Mouse (Mus musculus) thymus, postnatal 0 days (tissue): Measurements from ENCODE around the gene 4930556J24Rik. TPM values are rescaled to one million over a fixed set of nuclear protein-coding genes. Genes with fewer than 3 reads are reported as not detected.
"Not testable (repeated sequence)": the region's sequence is repeated elsewhere in the genome, so short reads cannot be mapped to it uniquely, and the experiment has no call there.

Source experiments
- DNase-seq: peaks from one replicate; pipeline ENCODE4 v3.0.0-alpha.2; 2015; ENCODE audit warnings: low spot score
- polyA plus RNA-seq: library from polyadenylated mRNA; unstranded; fragments of >200 nt; fragmentation: Nextera tagmentation; extraction: Ambion mirVana; gene quantifications from 2 replicates; pipeline ENCODE4 v1.2.1, GENCODE M21; 2015

The 4930556J24Rik gene
- polyA plus RNA-seq, 1 experiment from 2014 or later = not detected

DNA sequence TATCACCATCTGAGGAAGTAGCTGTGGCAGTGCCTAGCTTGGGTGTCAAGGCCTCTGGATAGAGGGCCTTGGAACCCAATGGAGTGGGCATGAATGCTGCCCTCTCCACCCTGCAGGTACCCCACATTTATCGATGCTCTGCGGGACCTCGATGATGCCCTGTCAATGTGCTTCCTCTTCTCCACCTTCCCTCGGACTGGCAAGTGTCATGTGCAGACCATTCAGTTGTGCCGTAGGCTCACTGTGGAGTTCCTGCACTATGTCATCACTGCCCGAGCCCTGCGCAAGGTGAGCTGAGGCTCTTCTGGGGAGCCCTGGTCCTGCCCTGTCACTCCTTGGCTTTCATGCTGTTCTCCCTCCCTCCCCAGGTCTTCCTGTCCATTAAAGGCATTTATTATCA, 3.5 kb downstream of the 4930556J24Rik start:
- DNase-seq = no peak

DNA sequence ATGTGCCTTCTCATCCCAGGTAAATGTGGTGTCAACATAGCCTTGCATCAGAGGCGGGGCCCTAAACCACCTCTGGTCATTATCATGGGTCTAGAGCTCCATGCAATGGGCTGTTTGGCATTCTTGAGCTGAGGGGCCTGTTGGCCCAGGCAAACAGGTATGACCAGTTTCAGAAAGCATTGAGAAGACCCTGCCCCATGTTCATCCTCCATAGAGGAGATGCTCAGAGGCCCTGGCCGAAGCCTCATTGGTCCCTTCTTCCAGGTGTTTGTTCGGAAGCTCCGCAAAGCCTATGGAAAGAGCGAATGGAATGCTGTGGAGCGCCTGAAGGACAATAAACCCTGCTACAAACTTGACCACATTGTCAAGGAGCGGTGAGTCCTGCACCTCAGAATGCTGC, 6.2 kb downstream of the 4930556J24Rik start:
- no peak for DNase-seq

DNA sequence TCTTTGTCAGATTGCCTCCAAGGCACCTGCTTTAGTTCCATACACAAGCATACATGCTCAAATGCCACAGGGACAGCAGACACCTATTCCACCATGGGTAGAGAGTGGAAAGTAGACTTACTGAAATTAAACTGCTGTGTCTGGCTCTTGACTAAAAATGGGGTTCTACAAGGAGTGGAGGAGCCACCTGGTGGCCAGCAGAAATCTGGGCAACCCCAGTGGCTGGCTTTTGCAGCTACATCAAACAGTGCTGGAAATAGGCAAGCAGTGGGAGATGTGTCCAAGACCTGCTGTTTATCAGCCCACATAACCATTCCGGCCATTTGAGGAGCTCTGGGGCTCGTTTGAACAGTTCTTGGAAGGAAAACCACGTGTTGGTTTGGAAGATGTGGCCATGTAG, 6.7 kb downstream of the 4930556J24Rik start:
- DNase-seq = no peak

DNA sequence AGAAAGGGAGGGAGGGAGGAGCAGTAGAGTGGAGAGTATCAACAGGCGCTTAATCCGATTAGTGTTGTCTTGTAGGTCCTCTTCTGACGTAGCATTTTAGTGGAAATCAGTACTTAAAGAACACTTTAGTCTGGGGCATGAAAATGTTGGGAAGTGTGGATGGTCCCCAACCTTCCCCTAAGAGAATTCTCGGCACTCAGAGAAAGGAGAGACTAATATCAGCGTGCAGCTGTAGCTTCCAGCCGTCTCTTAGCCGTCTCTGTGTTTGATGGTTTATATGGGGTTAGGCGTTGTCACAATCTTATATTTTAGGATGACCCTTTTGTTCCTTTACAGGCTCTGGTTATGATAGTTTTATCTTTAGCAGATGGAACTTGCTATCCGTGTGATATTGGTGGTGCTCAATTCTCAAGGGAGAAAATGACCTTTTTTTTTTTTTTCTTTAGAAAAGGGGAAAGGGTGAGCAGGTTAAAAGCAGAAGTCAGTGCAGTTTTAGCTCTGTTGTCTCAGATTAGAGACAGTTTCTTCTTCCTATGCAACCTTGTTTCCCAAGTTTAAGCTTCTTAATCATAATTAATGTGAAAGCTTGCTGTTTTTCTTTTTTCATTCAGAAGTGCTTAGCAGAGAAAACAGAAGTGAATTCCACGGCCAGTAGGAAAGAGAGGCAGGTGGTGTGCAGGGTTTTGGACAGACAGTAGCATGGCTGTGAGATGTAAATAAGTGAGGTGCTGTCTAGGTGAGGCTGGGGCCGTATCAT, 12.0 kb downstream of the 4930556J24Rik start:
- no peak for DNase-seq

DNA sequence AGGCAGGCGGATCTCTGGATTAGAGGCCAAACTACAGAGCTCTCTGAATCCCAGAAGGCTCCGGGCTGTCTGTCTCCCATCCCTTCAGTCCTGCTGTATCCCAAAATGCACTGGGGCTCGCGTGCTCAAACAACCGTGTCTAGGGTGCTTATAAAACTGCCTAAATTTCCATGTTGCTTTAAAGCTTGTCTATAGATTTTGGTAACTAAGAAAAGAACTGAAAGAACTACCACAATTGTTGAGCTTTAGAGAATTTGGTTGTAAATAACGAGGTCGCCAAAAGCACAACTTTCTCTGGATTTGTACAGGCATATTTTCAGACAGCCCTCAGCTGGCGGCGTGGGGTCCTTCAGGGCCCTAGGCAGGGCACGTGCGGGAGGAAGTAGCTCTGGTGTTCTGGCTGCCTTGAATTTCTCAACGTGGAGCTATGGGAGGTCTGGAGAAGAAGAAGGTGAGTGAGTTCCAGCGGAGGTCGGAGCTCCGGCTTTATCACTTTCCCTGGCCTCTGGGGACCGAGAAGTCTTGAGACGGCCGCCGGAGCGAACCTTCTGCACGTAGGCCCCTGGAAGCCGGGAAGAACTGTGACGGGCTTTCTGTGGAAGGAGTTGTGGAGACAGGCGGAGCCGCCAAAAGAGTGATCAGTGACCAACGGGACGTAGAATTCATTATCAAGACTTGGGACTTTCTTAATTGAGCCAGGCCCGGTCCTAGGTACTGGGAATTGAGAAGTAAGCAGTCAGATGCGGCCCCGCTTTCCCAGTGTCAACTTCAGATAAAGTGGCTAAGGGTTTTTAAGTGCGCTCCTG, 12.8 kb downstream of the 4930556J24Rik start, which contains the start of gene Pes1:
Gene Pes1 (plus strand): TSS at position 366 of the 806 bp plus-strand sequence.
- peak; percentile 90 for DNase-seq

DNA sequence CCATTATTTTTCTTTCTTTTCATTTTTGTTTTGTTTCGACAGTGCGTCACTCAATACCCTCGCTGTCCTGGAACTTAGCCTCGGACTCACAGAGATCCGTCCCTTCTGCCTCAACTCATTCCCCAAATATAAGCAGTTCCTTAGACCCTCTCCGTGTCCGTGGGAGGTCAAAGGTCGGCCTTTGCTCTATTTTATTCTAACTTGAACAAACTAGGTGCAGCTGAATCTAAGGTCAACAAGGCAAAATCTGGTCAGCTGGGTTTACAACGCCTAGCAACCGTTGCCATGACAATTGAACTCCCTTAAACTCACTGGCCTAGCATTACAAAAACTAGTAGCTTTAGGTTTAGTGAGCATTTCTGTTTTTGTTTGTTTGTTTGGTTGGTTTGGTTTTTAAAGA, 13.4 kb downstream of the 4930556J24Rik start:
- DNase-seq = no peak

DNA sequence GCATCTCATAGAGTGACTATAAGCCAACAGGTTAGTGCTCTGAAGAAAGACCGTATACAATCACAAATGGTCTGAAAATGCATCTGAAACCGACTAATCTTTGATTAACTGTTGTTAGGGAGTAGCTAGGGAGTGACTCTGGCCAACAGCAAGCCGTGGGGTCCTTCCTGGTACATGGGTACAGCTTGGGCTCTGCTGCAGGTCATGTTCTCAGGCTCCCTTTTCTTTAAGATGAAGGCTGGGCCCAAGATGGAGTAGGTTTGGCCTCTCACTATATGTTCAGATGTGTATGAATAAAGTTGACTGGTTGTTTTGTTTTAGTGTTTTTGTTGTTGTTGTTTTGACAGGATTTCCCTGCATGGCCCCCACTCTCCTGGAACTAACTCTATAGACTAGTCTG, 14.8 kb downstream of the 4930556J24Rik start:
- no peak for DNase-seq

DNA sequence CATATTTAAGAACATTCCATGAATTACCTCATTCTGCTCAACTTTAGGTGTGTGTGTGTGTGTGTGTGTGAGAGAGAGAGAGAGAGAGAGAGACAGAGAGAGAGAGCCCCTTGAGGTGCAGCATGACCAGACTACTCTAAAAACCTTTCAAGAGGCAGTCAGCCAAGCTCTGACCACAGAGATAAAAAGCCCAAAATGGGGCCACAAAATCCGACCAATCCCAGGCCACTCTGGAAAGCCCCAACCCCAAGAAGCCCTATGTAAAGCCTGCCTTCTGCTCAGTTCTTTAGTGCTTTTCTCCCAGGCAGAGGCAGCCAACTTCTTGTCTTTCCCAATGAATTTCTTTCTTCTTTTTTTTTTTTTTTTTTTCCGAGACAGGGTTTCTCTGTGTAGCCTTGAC, 15.7 kb downstream of the 4930556J24Rik start:
- DNase-seq = no peak

DNA sequence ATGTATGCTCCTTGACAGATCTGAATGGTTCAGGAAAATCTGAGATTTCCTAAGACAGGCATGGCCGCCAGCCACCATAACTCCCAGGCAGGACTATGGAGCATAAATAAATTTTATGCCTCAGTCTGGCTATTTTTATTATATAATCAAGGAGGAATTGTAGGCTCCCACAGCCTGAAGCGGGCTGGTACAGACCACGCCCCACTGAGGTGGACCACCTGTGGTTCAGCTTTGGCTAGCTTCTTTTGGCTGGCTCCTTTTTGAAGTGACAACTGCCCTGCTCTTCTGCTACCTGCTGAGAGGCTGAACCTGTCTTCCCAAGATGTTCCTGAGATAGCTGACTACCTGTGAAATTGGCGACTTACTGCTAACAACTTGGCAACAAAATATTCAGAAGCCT, 21.2 kb downstream of the 4930556J24Rik start:
- not testable (repeated sequence) for DNase-seq

DNA sequence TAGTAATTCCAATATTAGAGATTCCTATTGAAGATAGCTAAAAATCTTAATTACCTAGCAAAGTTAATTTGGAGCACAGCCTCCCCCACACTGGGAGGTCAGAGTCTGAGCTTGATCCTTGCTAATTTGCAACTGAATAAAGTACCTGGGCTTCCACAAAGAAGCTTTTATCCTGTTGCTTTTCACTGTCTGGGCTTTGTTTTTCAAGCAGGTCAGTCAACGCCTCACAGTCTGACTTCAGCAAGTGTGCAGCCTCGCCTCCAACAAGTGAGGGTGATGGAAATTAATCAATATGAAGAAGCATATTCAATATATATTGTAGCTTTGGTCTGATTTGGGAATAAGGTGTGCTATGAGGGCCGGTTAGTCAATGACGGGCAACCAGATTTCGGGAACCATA, 21.7 kb downstream of the 4930556J24Rik start:
- not testable (repeated sequence) for DNase-seq

DNA sequence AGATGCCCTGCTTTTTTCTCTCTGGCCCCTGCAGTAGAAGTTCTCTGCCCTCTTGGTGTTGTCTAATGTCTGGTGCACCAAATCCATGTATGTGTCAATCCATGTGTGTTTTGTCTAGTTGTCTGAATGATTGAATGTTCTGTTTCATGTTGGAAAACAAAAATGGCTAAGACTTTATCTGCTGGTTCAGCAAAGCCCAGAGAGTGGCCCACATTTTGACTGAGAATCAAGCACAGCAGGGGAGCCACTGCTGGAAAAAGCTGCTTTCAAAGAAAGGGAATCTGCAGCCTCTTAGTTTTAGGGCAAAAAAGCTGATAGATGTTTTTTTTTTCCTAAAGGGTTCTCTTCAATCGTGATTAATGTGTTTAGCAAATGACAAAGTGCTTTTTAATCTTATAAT, 30.2 kb downstream of the 4930556J24Rik start:
- no peak for DNase-seq

DNA sequence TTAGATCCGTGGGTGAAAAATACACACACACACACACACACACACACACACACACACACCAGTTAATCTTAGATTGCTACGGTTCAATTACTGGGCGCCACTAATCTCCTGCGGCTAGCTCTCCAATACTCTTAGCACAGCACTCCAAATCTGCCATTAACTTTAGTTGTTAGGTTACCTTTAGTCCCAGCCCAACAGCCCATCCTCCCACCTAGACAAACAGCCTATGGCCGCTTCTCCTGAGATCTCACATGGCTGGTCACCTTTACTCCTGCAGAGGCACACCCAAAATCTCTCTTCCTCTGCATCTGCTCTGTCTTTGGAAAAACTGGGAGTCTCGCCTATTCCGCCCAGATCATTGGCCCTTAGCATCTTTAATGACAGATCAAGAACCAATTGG, 35.2 kb downstream of the 4930556J24Rik start:
- DNase-seq = no peak

DNA sequence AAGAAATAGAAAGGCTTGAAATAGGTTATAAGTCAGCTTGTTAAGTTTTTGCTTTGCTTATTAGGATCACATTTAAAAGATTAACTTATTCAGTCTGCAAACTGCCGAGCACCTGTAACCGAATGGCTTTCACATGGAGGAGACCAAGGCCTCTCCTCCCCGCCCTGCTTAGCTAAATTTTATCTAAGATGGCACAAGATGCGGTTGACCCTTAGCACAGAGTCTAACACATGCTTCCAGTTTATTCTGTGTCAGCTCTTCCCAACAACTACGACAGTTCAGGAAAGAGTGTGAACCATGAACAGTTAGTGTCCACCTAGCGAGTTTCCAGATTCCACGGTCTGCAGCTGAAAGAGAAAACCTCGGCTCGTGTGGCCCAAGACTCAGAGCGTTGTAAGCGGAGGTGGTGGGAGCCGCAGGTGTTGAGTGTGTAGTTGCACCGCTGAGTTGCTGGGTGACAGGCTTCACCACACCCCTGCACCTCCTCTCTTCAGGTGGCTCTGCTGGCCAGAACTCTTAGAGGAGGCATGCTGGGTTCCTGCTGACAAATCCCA, 39.2 kb downstream of the 4930556J24Rik start:
- DNase-seq = no peak

DNA sequence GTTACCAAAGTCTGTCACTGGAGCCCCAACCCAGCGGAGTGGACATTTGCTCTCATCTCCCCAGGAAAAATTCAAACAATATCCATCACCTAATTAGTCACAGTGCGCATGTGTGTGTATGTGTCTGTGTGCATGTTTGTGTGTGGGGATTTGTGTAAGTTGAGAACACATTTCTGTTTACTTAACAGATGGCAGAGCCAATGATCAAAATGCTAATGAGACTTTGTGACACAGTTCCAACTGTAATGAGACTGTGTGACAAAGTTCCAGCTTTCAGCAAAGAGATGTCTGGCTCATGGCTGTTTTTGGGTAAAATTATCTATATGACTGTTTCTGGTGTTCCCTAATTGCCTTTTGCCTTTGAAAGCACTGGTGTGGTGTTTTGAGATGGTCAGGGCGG, 40.3 kb downstream of the 4930556J24Rik start:
- no peak for DNase-seq

DNA sequence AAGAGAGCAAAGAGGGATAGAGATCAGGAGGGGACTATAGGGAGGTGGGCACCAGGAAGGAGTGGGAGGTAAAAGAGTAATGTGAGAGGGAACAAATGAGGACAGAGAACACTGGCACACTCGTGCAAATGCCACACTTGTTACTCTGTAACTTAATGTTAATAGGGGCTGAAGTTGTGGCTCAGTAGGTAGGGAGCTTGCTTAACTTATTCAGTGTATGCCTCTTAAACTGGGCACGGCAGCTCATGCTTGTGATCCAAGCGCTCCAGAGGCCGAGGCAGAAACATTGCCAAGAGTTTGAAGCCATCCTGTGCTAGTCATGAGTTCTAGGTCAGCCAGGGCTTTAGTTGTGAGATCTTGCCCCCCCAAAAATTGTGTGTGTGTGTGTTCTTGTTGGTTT, 41.4 kb downstream of the 4930556J24Rik start:
- no peak for DNase-seq

DNA sequence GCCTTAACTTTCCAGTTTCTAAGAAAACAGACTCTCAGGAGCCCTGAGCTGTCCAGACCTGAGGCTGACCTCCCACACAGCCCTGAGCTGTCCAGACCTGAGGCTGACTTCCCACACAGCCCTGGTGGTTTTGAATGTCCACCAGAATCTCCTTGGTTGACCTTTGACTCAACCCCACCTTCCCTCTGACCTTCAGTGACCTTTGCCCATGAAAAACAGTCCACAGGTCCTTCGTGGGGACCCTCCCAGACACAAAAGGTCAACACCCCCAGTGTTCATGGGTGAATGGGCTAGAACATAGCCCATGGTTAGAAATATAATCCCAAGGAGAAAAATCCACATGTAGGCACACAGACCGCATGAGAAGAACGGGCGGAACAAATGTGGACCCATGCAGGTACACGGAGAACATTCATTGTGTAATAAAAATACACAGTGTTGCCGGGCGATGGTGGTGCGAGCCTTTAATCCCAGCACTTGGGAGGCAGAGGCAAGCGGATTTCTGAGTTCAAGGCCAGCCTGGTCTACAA, 42.8 kb downstream of the 4930556J24Rik start:
- no peak for DNase-seq

DNA sequence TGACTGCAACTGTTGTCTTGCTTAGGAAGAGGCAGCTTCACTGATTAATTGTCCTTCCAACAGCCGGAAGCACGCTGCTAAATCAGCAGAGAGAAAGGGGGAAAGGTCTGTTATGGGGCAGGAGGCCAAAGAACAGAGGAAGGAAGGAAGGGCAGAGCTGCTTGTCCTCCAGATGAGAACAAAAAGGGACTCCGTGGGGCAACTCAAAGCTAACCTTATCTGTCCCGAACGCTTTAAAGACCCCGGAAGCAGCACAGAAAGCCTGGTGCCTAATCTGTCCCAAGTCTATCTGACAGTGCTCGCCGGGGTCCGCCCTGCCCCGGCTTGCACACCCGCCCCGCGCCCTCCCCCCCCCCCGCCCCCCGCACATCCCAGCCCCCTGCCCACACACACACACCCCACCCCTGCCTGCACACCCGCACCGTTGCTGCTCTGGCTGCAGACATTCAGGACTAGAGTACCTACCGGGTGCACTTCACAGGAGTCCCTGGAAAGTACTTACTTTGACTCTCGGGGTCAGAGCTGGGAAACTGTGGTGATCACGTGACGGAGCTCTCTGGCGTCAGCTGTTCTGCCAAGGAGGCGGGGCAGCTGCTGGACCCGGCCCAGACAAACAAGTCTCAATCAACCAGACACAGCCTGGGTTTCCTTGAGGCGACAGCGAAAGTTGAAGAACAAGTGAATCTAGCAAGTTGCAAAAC, 44.9 kb downstream of the 4930556J24Rik start, which contains the start of gene Tcn2:
Gene Tcn2 (minus strand): TSS at position 649 of the 701 bp plus-strand sequence.
- DNase-seq = peak; percentile 73

DNA sequence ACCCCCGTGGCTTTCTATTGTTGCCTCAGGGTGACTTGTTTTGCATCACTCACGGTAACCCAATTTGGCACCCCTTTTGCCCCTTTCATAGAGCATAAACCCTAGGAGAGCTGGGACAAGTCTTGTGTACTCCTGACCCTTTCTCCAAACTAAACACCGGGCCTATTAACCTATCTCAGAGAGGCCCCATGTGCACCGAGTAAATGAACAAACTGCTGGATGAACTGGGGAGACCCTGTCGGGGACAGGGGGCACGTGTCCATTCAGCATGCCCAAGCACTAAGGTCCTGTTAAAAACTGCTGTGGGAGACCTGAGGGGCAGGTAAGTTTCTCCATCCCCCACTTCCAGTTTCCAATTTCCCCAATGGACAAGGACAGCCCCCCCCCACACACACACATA, 45.6 kb downstream of the 4930556J24Rik start:
- DNase-seq = no peak

DNA sequence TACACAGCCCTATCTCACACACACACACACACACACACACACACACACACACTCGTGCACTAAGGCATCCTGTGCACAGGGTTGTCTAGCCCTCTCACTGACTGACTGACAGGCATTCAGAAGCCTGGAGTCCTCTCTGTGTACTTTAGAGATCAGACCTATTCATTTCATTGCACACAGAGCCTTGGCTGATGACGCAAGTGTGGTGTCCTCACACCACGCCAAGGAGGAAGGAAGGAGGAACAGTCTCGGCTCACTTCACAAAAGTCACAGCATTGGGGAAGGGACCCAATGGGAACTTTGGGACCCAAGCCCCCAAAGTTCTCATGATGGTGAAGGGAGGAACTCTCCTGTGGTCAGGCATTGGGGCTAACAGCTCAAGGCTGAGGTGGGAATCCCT, 46.6 kb downstream of the 4930556J24Rik start:
- no peak for DNase-seq

DNA sequence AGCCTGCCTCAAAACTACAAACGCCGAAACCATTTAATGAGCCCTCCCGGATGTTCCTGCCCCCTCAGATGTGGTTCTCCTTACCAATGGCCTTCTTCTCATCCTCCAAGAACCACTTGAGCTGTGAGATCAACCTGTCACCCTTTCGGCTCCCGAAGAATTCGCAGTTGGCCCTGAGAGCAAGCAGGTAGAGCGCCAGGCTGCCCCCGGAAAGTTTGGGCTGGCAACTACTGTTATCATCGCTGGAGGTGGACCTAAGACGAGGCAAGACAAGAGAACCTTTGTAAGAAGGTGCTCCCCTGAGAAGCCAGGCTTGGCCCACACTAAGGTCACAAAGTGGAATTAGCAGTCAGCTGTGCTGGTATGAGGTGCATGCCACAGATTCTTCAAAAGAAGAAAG, 50.7 kb downstream of the 4930556J24Rik start:
- DNase-seq = no peak

DNA sequence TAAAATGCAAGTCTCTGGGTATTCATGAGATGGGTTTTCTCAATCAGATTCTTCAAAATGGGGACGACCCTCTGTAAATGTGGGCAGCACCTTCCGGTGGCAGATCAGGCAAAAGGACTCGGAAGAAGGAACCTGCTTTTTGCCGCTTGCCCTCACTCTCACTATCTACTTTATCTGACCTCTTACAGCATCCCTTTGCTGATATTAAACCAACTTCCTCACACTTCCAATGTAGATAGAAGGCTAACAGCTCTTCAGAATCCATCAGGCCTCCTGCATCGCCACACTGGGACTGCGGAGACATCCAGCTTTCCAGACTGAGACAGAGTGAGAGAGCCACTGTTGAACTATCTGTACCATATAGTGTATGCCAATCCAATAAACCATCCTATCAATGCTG, 53.8 kb downstream of the 4930556J24Rik start:
- DNase-seq = no peak
